12 mouse cellular contexts compared by ENCODE assay signal in genomic region chr2:110737236-110737635, GRCm38 (mm10). TPM values are rescaled to one million over a fixed set of nuclear protein-coding genes. Genes with fewer than 3 reads are reported as not detected.
"Had no signal": no experiment of that assay in that cellular context is flagged by ENCODE, and none has a peak within 500 bp of the region (broad histone marks: within the 10 kb centered on the region; RNA-seq: fewer than 3 reads in every experiment).

No protein-coding gene starts in this region.

- ATAC-seq: intestine, postnatal 0 days; liver, embryonic 12.5 days had no signal

- DNase-seq: kidney, adult 9 months; kidney, postnatal 36 days; layer of hippocampus, adult 9-11 months; lung, embryonic 14.5 days; lung, postnatal 10 days; lung, postnatal 4 days; midbrain, embryonic 14.5 days; thymus, postnatal 36 days had no signal

RNA-seq across cellular contexts. Expression of gene Muc15, which starts 16.1 kb away (rescaled TPM):
- total RNA-seq: layer of hippocampus, postnatal 36 days; megakaryocyte, adult 5-6 weeks had no signal
